Mouse (Mus musculus) spleen, adult 2 months (tissue): Measurements from ENCODE around the gene Cep112. TPM values are rescaled to one million over a fixed set of nuclear protein-coding genes. Genes with fewer than 3 reads are reported as not detected.

Source experiments
- DNase-seq, 2 experiments: peaks; one replicate each; pipeline versions ENCODE4 v3.0.0 to v3.0.0-alpha.2; 2012 to 2021; ENCODE audit warnings: low spot score in 2 of 2, low read depth in 1 of 2
- H3K27ac ChIP-seq: fragments of 200-500 bp; 2 replicates; pipeline ENCODE4 v1.5.1; 2012; ENCODE audit warnings: low read length, inconsistent platforms; ENCODE audit not compliant: insufficient read depth
- H3K27me3 ChIP-seq: fragments of 200-500 bp; 2 replicates; pipeline ENCODE4 v1.6.1; 2012; ENCODE audit warnings: mild to moderate bottlenecking, moderate library complexity, low read length, inconsistent platforms; ENCODE audit not compliant: control insufficient read depth, insufficient read depth
- H3K36me3 ChIP-seq: fragments of 200-500 bp; 2 replicates; pipeline ENCODE4 v1.6.1; 2012; ENCODE audit warnings: mild to moderate bottlenecking, low read length, inconsistent platforms; ENCODE audit not compliant: control insufficient read depth, insufficient read depth
- H3K4me1 ChIP-seq: fragments of 200-500 bp; 2 replicates; pipeline ENCODE4 v1.6.1; 2011; ENCODE audit warnings: inconsistent platforms; ENCODE audit not compliant: control insufficient read depth, insufficient read depth, insufficient read length
- H3K4me3 ChIP-seq: fragments of 200-500 bp; 2 replicates; pipeline ENCODE4 v1.5.1; 2011; ENCODE audit warnings: mild to moderate bottlenecking, inconsistent platforms; ENCODE audit not compliant: insufficient read depth, insufficient read length; ENCODE audit errors: extremely low read depth
- CTCF ChIP-seq: fragments of 200-500 bp; IDR thresholded peaks from 2 replicates; pipeline ENCODE4 v1.5.1; 2011; ENCODE audit warnings: mild to moderate bottlenecking, inconsistent platforms; ENCODE audit not compliant: insufficient read depth, insufficient read length, insufficient replicate concordance; ENCODE audit errors: extremely low read depth
- POLR2A ChIP-seq: fragments of 200-500 bp; IDR thresholded peaks from 2 replicates; pipeline ENCODE4 v1.6.1; 2011; ENCODE audit warnings: low read depth, low read length, inconsistent platforms
- WGBS: fragments of 180-500 bp; shearing (Covaris S2); methylation state at CpG from one replicate; pipeline ENCODE4 v1.1.7; 2018; 5-methylcytosine and 5-hydroxymethylcytosine counted together
- polyA plus RNA-seq: library from polyadenylated mRNA; depleted of rRNA; stranded (reverse); fragments of >200 nt; gene quantifications from 2 replicates; pipeline ENCODE4 v1.2.3, GENCODE M21; 2012

The Cep112 gene
- polyA plus RNA-seq, 1 experiment, result 0.29 TPM

GRCm38 (mm10) chr11:108593207-108593958 is 168.4 kb downstream of the Cep112 start:
- Histone ChIP-seq H3K4me3 (no peak overlapping the region), H3K27me3 (no peaks in the 10 kb centered on the region), H3K4me1 (no peaks in the 10 kb centered on the region), H3K36me3 (no peaks in the 10 kb centered on the region), H3K27ac (no peak overlapping the region)
- TF ChIP-seq CTCF (no peak), POLR2A (no peak)
- DNase-seq, result no peak
- 48% methylated on average over 5 of the region's 5 CpGs for WGBS

DNA sequence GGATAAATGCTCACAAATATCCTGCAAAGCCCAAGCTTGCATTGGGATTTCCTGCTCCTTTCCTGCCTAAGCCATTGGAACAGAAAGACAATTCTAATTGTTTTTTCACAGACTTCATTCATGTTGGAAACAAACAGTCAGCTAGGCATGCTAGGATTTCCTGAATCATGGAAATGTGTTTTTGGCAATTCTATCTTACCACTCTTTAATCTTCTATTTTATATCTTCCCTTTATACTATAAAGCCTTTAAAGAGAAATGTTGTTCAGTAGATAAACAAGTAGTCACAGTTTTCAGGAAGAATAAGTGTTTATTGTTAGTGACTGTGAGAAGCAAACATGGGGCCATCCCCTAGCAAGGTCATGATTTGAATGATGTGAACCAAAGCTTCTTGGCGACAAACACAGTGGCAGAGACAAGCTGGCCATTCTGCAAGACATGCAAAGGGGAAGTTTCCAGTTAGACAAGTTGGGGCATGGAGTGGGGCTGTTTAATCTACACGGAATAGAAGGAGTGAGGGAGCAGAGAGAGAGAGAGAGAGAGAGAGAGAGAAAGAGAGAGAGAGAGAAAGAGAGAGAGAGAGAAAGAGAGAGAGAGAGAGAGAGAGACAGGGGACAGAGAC is 169.1 kb downstream of the Cep112 start:
- H3K4me1 ChIP-seq, result no peaks in the 10 kb centered on the region
- H3K27me3 ChIP-seq, result no peaks in the 10 kb centered on the region
- 58% methylated on average over 2 of the region's 2 CpGs for WGBS
- DNase-seq, result no peak
- H3K36me3 ChIP-seq, result no peaks in the 10 kb centered on the region
- TF ChIP-seq POLR2A (no peak), CTCF (no peak)
- no peak overlapping the region for H3K4me3 ChIP-seq
- no peak overlapping the region for H3K27ac ChIP-seq

DNA sequence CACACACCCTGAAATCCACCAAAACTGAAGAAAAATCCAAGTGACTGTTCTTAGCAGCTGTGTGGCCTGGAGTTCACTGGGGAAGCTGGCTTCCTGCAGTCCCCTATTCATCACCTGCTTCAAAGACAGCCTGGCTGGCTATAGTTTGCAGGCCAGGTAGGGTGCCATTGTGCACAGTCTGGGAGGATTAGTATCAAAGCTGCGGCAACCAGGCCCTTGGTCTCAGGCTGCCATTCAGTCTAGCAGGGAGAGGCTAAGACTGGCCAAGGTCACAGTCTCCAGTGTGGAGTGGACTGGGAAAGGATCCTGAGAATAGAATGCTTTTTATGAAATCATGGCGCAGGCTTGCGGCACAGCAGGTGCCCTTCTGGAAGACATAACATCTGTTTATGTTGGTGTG is 180.3 kb downstream of the Cep112 start:
- Histone ChIP-seq H3K36me3 (no peaks in the 10 kb centered on the region), H3K4me3 (no peak overlapping the region), H3K4me1 (no peaks in the 10 kb centered on the region), H3K27ac (no peak overlapping the region), H3K27me3 (no peaks in the 10 kb centered on the region)
- no peak for TF ChIP-seq CTCF
- no peak for TF ChIP-seq POLR2A
- DNase-seq, result no peak
- WGBS, result 93% methylated on average over 3 of the region's 3 CpGs

DNA sequence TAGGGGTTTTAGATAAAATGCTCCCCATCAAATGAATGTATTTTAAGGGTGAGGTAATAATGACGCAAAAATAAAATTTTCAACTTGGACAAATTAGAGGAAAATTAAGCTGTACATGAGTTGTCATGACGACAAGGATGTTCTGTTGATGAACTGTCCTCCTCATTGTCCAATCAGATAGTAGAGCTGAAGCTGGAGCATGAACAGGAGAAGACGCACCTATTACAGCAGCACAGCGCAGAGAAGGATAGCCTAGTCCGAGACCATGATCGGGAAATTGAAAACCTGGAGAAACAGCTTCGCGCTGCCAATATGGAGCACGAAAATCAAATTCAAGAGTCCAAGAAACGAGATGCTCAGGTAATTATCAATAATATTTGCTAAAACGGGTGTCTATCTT is 181.0 kb downstream of the Cep112 start:
- 91% methylated on average over 11 of the region's 11 CpGs for WGBS
- Histone ChIP-seq H3K27me3 (no peaks in the 10 kb centered on the region), H3K4me3 (no peak overlapping the region), H3K36me3 (no peaks in the 10 kb centered on the region), H3K27ac (no peak overlapping the region), H3K4me1 (no peaks in the 10 kb centered on the region)
- TF ChIP-seq POLR2A (no peak), CTCF (no peak)
- no peak for DNase-seq

GRCm38 (mm10) chr11:108606836-108607235 is 181.8 kb downstream of the Cep112 start:
- no peak for TF ChIP-seq CTCF
- TF ChIP-seq POLR2A, result no peak
- DNase-seq, result no peak
- Histone ChIP-seq H3K27me3 (no peaks in the 10 kb centered on the region), H3K27ac (no peak overlapping the region), H3K4me3 (no peak overlapping the region), H3K36me3 (no peaks in the 10 kb centered on the region), H3K4me1 (no peaks in the 10 kb centered on the region)

- Histone ChIP-seq H3K4me1 (no peaks in the 10 kb centered on the region), H3K36me3 (no peaks in the 10 kb centered on the region), H3K27ac (no peak overlapping the region), H3K27me3 (no peaks in the 10 kb centered on the region), H3K4me3 (no peak overlapping the region)
- no peak for DNase-seq
- WGBS, result 89% methylated on average over 7 of the region's 7 CpGs
- TF ChIP-seq POLR2A (no peak), CTCF (no peak)
Observed at GRCm38 (mm10) chr11:108620628-108621433, 195.8 kb downstream of the Cep112 start.
